Mouse (Mus musculus): ENCODE measurements around the gene Cyp4f13. TPM values are rescaled to one million over a fixed set of nuclear protein-coding genes. Genes with fewer than 3 reads are reported as not detected.

The Cyp4f13 gene
- total and polyA plus RNA-seq, 3 experiments, result 11.9 to 18.6 (median 18.5) TPM

- Histone ChIP-seq H3K36me3 (replicated peaks in 1 of 2; ENCODE audit: control insufficient read depth in 1 of 2, insufficient read depth in 1 of 2, low read length in 1 of 2) (peaks cover 27 to 64% of the 10 kb centered on the region in 2 experiments), H3K4me2 (ENCODE audit: insufficient read depth, low read depth, poor library complexity, severe bottlenecking) (no peak overlapping the region), H3K9me3 (replicated peaks; ENCODE audit: low read length) (peaks cover 3% of the 10 kb centered on the region), H3K27ac (ENCODE audit: insufficient read depth, low read depth) (no peak overlapping the region), H3K9ac (ENCODE audit: insufficient read depth, low read depth) (no peak overlapping the region), H3K4me3 (replicated peaks in 1 of 3; ENCODE audit: low read depth in 2 of 3, low read length in 2 of 3, poor library complexity in 1 of 3) (no peak overlapping the region), H3K27me3 (replicated peaks) (no peaks in the 10 kb centered on the region), H3K79me2 (replicated peaks; ENCODE audit: control insufficient read depth, extremely low read depth, insufficient read depth, poor library complexity, severe bottlenecking) (no peaks in the 10 kb centered on the region), H3K4me1 (ENCODE audit: control insufficient read depth in 1 of 2, insufficient read depth in 2 of 2) (no peaks in the 10 kb centered on the region)
- in situ Hi-C loops (cut with MboI; ENCODE audit: low pct_ligation_motif_present, low pct_unique_long_range_greater_than_20kb, low sequenced_read_pairs), result no loop called here
- no peak for DNase-seq (ENCODE audit: extremely low read depth)
- TF ChIP-seq ELF1 (IDR thresholded peaks at IDR 0.05; ENCODE audit: low read depth, low read length) (no peak), TBP (conservative IDR thresholded peaks at IDR 0.05; ENCODE audit: low read depth, low read length) (no peak), CTCF (conservative IDR thresholded peaks at IDR 0.05 in 1 of 2, IDR thresholded peaks at IDR 0.05 in 1 of 2; ENCODE audit: low read depth in 2 of 2, low read length in 2 of 2) (no peak), POLR2AphosphoS2 (IDR thresholded peaks at IDR 0.05; ENCODE audit: low read depth, low read length) (no peak), RCOR1 (conservative IDR thresholded peaks at IDR 0.05; ENCODE audit: low read depth, low read length) (no peak), KAT2A (IDR thresholded peaks at IDR 0.05; ENCODE audit: insufficient replicate concordance, low read length) (no peak), E2F4 (IDR thresholded peaks at IDR 0.05; ENCODE audit: insufficient replicate concordance, low read depth, low read length) (no peak), PAX5 (IDR thresholded peaks at IDR 0.05; ENCODE audit: low read length) (no peak)
- dilution Hi-C loops (cut with MboI; ENCODE audit: extremely low pct_ligation_motif_present, extremely low pct_unique_long_range_greater_than_20kb, low sequenced_read_pairs), result no loop called here
These were observed 66.6 kb downstream of the Cyp4f13 start for GRCm38 (mm10) chr17:32880320-32881218.

- Histone ChIP-seq H3K4me2 (ENCODE audit: insufficient read depth, low read depth, poor library complexity, severe bottlenecking) (no peak overlapping the region), H3K9ac (ENCODE audit: insufficient read depth, low read depth) (no peak overlapping the region), H3K27me3 (replicated peaks) (no peaks in the 10 kb centered on the region), H3K4me3 (replicated peaks in 1 of 3; ENCODE audit: low read depth in 2 of 3, low read length in 2 of 3, poor library complexity in 1 of 3) (no peak overlapping the region), H3K79me2 (replicated peaks; ENCODE audit: control insufficient read depth, extremely low read depth, insufficient read depth, poor library complexity, severe bottlenecking) (no peaks in the 10 kb centered on the region), H3K9me3 (replicated peaks; ENCODE audit: low read length) (peaks cover 3% of the 10 kb centered on the region), H3K27ac (ENCODE audit: insufficient read depth, low read depth) (no peak overlapping the region), H3K36me3 (replicated peaks in 1 of 2; ENCODE audit: control insufficient read depth in 1 of 2, insufficient read depth in 1 of 2, low read length in 1 of 2) (peaks cover 18 to 49% of the 10 kb centered on the region in 2 experiments), H3K4me1 (ENCODE audit: control insufficient read depth in 1 of 2, insufficient read depth in 2 of 2) (no peaks in the 10 kb centered on the region)
- no peak for DNase-seq (ENCODE audit: extremely low read depth)
- dilution Hi-C loops (cut with MboI; ENCODE audit: extremely low pct_ligation_motif_present, extremely low pct_unique_long_range_greater_than_20kb, low sequenced_read_pairs), result no loop called here
- TF ChIP-seq EP300 (IDR thresholded peaks at IDR 0.05; ENCODE audit: low read length), result no peak
- no peak for TF ChIP-seq JUN (IDR thresholded peaks at IDR 0.05; ENCODE audit: insufficient read depth, low read depth, low read length)
- no peak for TF ChIP-seq KAT2A (IDR thresholded peaks at IDR 0.05; ENCODE audit: insufficient replicate concordance, low read length)
- no peak for TF ChIP-seq ELF1 (IDR thresholded peaks at IDR 0.05; ENCODE audit: low read depth, low read length)
- TF ChIP-seq USF2 (conservative IDR thresholded peaks at IDR 0.05; ENCODE audit: low read depth, low read length), result no peak
- no peak for TF ChIP-seq E2F4 (IDR thresholded peaks at IDR 0.05; ENCODE audit: insufficient replicate concordance, low read depth, low read length)
- TF ChIP-seq SIN3A (IDR thresholded peaks at IDR 0.05; ENCODE audit: low read length), result no peak
- no peak for TF ChIP-seq MXI1 (IDR thresholded peaks at IDR 0.05; ENCODE audit: low read depth, low read length)
- no peak for TF ChIP-seq IRF4 (IDR thresholded peaks at IDR 0.05; ENCODE audit: low read depth, low read length)
- TF ChIP-seq MEF2A (IDR thresholded peaks at IDR 0.05; ENCODE audit: borderline replicate concordance, low read depth, low read length), result no peak
- no peak for TF ChIP-seq TCF12 (IDR thresholded peaks at IDR 0.05; ENCODE audit: low read depth, low read length)
- TF ChIP-seq ZKSCAN1 (IDR thresholded peaks at IDR 0.05; ENCODE audit: borderline replicate concordance, low read depth, low read length), result no peak
- in situ Hi-C loops (cut with MboI; ENCODE audit: low pct_ligation_motif_present, low pct_unique_long_range_greater_than_20kb, low sequenced_read_pairs), result no loop called here
These were observed 68.4 kb downstream of the Cyp4f13 start for GRCm38 (mm10) chr17:32878773-32879172.

Data from CH12.LX (cell line).